Mouse (Mus musculus): ENCODE data around the gene Klk1b22.
"Not testable (repeated sequence)": the region's sequence is repeated elsewhere in the genome, so short reads cannot be mapped to it uniquely, and the experiment has no call there.

The Klk1b22 gene

GRCm38 (mm10) chr7:44112373-44112772 lies at the start of gene Klk1b22:
Gene Klk1b22, plus strand, starts transcription at chr7:44112673.
- no peak for DNase-seq (ENCODE audit: low spot score in 2 of 2)

- DNase-seq (ENCODE audit: low spot score in 2 of 2), result no peak
These were observed 40.4 kb upstream of the Klk1b22 start for GRCm38 (mm10) chr7:44072117-44072516.

GRCm38 (mm10) chr7:44077703-44078102 lies 34.8 kb upstream of the Klk1b22 start:
- DNase-seq (ENCODE audit: low spot score in 2 of 2), result no peak

- DNase-seq (ENCODE audit: low spot score in 2 of 2), result no peak
These were observed 16.4 kb upstream of the Klk1b22 start for GRCm38 (mm10) chr7:44096111-44096510.

GRCm38 (mm10) chr7:44102028-44102427 lies 10.4 kb upstream of the Klk1b22 start, which contains the start of gene Klk1b21:
Gene Klk1b21, plus strand, starts transcription at chr7:44102328.
- DNase-seq (ENCODE audit: low spot score in 2 of 2), result not testable (repeated sequence)

- DNase-seq (ENCODE audit: low spot score in 2 of 2), result no peak
These were observed 11.0 kb downstream of the Klk1b22 start for GRCm38 (mm10) chr7:44123445-44123844.

GRCm38 (mm10) chr7:44136467-44136866 lies 24.0 kb downstream of the Klk1b22 start, which contains the start of gene Klk1b16:
Gene Klk1b16, plus strand, starts transcription at chr7:44136767.
- no peak for DNase-seq (ENCODE audit: low spot score in 2 of 2)
